Mouse (Mus musculus) hindbrain, embryonic 16.5 days (tissue): ENCODE measurements around the gene Enc1. TPM values are rescaled to one million over a fixed set of nuclear protein-coding genes. Genes with fewer than 3 reads are reported as not detected.
"Not testable (repeated sequence)": the region's sequence is repeated elsewhere in the genome, so short reads cannot be mapped to it uniquely, and the experiment has no call there.

Experiments
- ATAC-seq: fragments of 200-750 bp; cut with Nextera tagmentation; 2 replicates; pipeline ENCODE4 v1.8.0; 2017; ENCODE audit warnings: moderate TSS enrichment, moderate library complexity
- H3K27ac ChIP-seq: fragments of 300-500 bp; sonication (generic); 2 replicates; pipeline ENCODE4 v1.5.1; 2014; ENCODE audit warnings: low read depth, mild to moderate bottlenecking, control low read depth, low read length, moderate library complexity
- H3K27me3 ChIP-seq: fragments of 300-500 bp; sonication (generic); replicated peaks from 2 replicates; pipeline ENCODE4 v1.6.1; 2014; ENCODE audit warnings: low read length; ENCODE audit not compliant: control insufficient read depth, insufficient read depth
- H3K36me3 ChIP-seq: fragments of 300-500 bp; sonication (generic); 2 replicates; pipeline ENCODE4 v1.6.1; 2014; ENCODE audit warnings: mild to moderate bottlenecking, low read length, moderate library complexity, mixed read lengths; ENCODE audit not compliant: control insufficient read depth, insufficient read depth
- H3K4me1 ChIP-seq: fragments of 300-500 bp; sonication (generic); 2 replicates; pipeline ENCODE4 v1.6.1; 2014; ENCODE audit warnings: low read depth, low read length; ENCODE audit not compliant: control insufficient read depth, insufficient read depth
- H3K4me2 ChIP-seq: fragments of 300-500 bp; sonication (generic); 2 replicates; pipeline ENCODE4 v1.6.1; 2014; ENCODE audit warnings: mild to moderate bottlenecking, low read length, control low read depth, moderate library complexity
- H3K4me3 ChIP-seq: fragments of 300-500 bp; sonication (generic); 2 replicates; pipeline ENCODE4 v1.5.1; 2014; ENCODE audit warnings: mild to moderate bottlenecking, low read length, control low read depth, moderate library complexity
- H3K9ac ChIP-seq: fragments of 300-500 bp; sonication (generic); 2 replicates; pipeline ENCODE4 v1.6.1; 2014; ENCODE audit warnings: low read depth, mild to moderate bottlenecking, control low read depth, low read length, moderate library complexity
- H3K9me3 ChIP-seq: fragments of 300-500 bp; sonication (generic); 2 replicates; pipeline ENCODE4 v1.6.1; 2014; ENCODE audit warnings: mild to moderate bottlenecking, low read length, moderate library complexity; ENCODE audit not compliant: control insufficient read depth
- WGBS: fragments of 180-500 bp; shearing (Covaris S2); extraction: QIAGEN DNeasy Blood & Tissue Kit; methylation state at CpG from one replicate; pipeline ENCODE4 v1.1.7; 2014; 5-methylcytosine and 5-hydroxymethylcytosine counted together
- polyA plus RNA-seq: library from polyadenylated mRNA; unstranded; fragments of >200 nt; fragmentation: Nextera tagmentation; extraction: Ambion mirVana; gene quantifications from 2 replicates; pipeline ENCODE4 v1.2.1, GENCODE M21; 2015

The Enc1 gene
- polyA plus RNA-seq, 1 experiment from 2014 or later: 66.3 TPM

DNA sequence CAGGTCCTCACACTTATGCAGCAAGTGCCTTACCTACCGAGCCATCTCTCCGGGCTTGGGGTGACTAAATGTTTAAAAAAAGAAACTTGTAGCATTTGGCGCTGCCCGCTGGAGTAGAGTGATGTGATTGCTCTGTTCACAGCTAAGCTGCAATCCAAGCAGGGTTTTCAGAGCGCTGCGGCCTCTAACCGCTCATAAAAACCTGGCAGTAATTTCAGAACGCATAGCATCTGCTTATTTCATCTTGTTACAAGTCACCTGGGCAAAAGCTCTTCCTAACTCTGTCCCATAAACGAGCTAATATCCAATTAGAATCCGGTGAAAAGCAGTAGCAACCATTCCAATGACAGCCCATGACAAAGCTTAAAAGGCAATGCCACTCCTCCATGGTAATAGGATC, 21.8 kb downstream of the Enc1 start:
- 65% methylated on average over 10 of the region's 10 CpGs for WGBS
- 0 out of 2 replicates have a peak, but pooled peaks have one; percentile 51 for ATAC-seq
- H3K4me2 ChIP-seq: no peak overlapping the region

DNA sequence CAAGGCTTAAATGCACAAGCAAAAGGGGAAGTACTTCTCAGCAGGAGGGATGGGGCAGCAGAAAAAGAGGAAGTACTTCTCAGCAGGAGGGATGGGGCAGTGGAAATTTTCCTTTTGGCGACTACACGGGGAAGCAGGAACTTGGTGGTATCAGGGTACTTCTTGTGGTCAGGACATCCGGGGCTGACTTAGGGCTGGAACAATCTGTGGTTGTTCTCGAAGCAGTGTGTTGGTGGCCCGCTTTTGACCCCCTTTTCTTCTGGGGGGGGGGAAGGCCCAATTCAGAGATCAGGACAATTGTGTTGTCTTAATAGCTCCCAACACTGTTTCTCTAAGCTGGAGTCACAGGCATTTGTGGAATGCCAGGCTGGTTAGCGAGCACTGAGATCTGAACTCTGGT, 24.6 kb downstream of the Enc1 start:
- H3K4me1 ChIP-seq, H3K9ac ChIP-seq, H3K27me3 ChIP-seq, H3K4me3 ChIP-seq, ATAC-seq, H3K27ac ChIP-seq, H3K9me3 ChIP-seq, H3K4me2 ChIP-seq, H3K36me3 ChIP-seq: not testable (repeated sequence)
- WGBS: 87% methylated on average over 6 of the region's 6 CpGs

More for the DNA sequence above, 21.8 kb downstream of the Enc1 start:
- no peaks in the 10 kb centered on the region for H3K36me3 ChIP-seq
- H3K4me1 ChIP-seq: no peaks in the 10 kb centered on the region; the same call in 1 of the 2 replicates
- no peak overlapping the region for H3K27ac ChIP-seq
- no peaks in the 10 kb centered on the region for H3K27me3 ChIP-seq
- no peak overlapping the region for H3K9ac ChIP-seq
- H3K9me3 ChIP-seq: no peaks in the 10 kb centered on the region
- H3K4me3 ChIP-seq: no peak overlapping the region

DNA sequence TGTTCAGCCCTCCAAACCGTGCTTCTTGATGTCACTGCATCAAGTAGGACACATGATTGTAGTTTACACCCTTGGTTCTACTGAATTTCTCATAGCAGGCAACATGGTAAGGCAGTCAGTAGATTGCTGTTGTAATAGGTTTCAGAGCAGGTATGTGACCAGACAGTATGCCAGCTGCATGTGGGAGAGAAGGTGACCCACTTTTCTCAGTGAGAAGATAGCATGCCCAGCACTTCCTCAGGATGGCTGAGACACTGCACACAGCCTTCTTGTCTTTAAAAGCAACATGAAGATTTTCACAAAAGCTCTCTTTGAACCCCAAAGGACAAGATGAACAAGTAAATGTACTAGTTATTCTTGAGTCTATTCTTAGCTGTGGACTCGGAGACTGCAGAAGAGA, 29.8 kb downstream of the Enc1 start:
- ATAC-seq: no peak
- Histone ChIP-seq H3K4me3 (no peak overlapping the region), H3K4me2 (no peak overlapping the region), H3K9ac (no peak overlapping the region), H3K27me3 (no peaks in the 10 kb centered on the region), H3K27ac (no peak overlapping the region), H3K9me3 (no peaks in the 10 kb centered on the region), H3K4me1 (no peaks in the 10 kb centered on the region), H3K36me3 (no peaks in the 10 kb centered on the region)
- 87% methylated on average over 2 of the region's 2 CpGs for WGBS

DNA sequence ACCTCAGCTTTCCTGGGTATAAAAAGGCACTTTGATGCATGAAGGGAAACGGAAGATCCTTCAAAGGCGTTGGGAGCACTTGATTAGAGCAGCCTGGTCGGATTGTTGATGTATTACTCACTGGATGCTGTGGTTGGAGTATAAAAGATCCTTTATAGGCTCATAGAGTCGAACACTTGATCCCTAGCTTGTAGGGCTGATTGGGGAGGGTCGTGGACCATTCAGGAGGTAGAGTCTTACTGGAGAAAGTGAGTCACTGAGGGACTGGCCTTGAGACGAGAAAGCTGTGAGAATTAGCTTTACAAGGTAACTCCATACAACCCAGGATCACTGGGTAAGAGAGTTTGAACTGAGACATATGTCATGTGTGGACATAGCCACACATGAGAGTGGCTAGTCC, 30.7 kb downstream of the Enc1 start:
- H3K27ac ChIP-seq: no peak overlapping the region
- no peaks in the 10 kb centered on the region for H3K36me3 ChIP-seq
- no peak overlapping the region for H3K9ac ChIP-seq
- H3K4me1 ChIP-seq: no peaks in the 10 kb centered on the region
- H3K4me2 ChIP-seq: no peak overlapping the region
- no peaks in the 10 kb centered on the region for H3K9me3 ChIP-seq
- no peaks in the 10 kb centered on the region for H3K27me3 ChIP-seq
- no peak for ATAC-seq
- whole genome bisulfite sequencing: 77% methylated on average over 6 of the region's 6 CpGs
- no peak overlapping the region for H3K4me3 ChIP-seq

DNA sequence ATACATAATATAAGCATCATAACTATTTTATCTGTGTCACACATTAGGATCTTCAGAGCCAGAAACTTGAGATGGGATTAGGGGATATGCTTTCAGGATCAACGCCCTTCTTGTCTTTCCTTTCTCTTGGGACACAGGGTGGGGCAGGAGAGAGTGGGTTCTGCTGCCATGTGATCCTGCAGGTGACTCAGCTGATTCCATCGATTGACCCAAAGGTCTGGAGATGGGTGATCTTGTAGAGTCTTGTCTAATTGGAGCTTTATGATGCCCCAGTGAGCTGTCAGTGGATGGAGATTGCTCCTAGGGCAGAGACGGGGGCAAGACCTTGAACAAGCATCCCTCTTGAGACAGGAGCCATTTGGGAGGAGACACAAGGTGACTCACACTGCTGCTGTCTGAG, 33.9 kb downstream of the Enc1 start:
- WGBS: 84% methylated on average over 3 of the region's 3 CpGs
- Histone ChIP-seq H3K36me3 (no peaks in the 10 kb centered on the region), H3K27me3 (no peaks in the 10 kb centered on the region), H3K4me2 (no peak overlapping the region), H3K4me3 (no peak overlapping the region), H3K27ac (no peak overlapping the region), H3K4me1 (no peaks in the 10 kb centered on the region), H3K9ac (no peak overlapping the region), H3K9me3 (no peaks in the 10 kb centered on the region)
- no peak for ATAC-seq

DNA sequence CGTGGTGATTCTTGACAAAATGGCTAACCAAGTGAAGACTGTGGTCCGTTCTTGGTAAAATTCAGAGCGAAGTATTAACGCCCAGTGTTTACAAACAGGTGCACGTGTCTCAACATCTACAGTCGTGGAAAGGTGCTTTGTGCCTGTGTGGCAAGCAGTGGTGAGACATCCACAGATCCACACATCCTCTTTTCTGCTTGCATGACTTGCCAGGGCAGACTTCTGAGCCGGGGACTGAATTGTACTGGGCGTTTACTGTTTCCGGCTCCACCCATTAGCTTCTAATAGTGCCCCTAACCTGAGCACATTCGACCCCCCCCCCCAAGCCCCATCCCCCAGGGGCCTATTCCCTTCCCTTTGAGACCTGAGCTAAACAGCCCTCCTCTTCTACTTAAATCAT, 34.6 kb downstream of the Enc1 start:
- WGBS: 89% methylated on average over 10 of the region's 10 CpGs
- H3K4me3 ChIP-seq: no peak overlapping the region
- no peaks in the 10 kb centered on the region for H3K9me3 ChIP-seq
- H3K4me1 ChIP-seq: no peaks in the 10 kb centered on the region
- no peaks in the 10 kb centered on the region for H3K27me3 ChIP-seq
- H3K27ac ChIP-seq: no peak overlapping the region
- no peaks in the 10 kb centered on the region for H3K36me3 ChIP-seq
- no peak overlapping the region for H3K9ac ChIP-seq
- H3K4me2 ChIP-seq: no peak overlapping the region
- ATAC-seq: no peak

DNA sequence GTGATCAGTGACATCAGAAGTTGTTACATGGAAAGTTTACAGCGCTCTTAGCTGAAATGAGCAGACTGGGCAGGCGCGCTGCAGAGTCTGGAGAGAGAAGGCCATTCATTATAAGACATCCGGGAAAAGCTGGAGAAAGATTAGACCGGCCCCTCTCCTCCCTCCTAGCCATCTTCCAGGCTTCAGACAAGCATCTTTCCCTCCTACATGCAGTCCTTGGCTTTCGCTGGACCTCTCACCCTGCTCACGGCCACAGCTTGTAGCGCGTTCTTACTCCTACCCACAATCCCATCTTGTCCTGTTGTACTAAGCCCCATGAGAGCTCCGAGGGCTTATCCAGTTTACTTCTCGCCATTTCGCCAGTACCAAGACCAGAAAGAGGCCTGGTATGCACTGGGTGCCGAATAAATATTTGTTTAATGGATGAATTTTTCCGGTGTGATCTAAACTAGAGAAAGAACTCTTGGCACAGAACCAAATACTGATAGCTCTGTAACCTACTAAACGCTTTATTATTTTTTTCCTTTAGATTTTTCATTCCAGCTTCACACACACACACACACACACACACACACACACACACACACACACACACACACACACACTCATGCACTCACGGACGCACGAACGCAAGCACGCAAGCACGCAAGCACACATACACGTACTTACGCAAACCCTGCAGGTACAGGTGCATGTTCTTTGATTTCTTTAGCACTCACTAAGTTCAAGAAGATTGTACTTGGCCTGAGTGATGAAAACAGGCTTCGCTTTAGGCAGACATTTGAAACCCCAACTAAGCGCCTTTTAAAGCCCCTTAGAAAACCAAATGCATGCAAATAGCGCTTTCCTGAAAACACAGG, 41.4 kb downstream of the Enc1 start:
- WGBS: 20% methylated on average over 26 of the region's 26 CpGs
- H3K27me3 ChIP-seq: no peaks in the 10 kb centered on the region
- H3K4me2 ChIP-seq: peak overlapping the region; percentile 52
- H3K4me3 ChIP-seq: peak overlapping the region; percentile 24
- peaks cover 10% of the 10 kb centered on the region for H3K4me1 ChIP-seq
- no peak overlapping the region for H3K27ac ChIP-seq
- H3K9me3 ChIP-seq: no peaks in the 10 kb centered on the region
- H3K9ac ChIP-seq: no peak overlapping the region
- ATAC-seq: peak; percentile 42; the same call in 1 of the 2 replicates
- H3K36me3 ChIP-seq: no peaks in the 10 kb centered on the region

DNA sequence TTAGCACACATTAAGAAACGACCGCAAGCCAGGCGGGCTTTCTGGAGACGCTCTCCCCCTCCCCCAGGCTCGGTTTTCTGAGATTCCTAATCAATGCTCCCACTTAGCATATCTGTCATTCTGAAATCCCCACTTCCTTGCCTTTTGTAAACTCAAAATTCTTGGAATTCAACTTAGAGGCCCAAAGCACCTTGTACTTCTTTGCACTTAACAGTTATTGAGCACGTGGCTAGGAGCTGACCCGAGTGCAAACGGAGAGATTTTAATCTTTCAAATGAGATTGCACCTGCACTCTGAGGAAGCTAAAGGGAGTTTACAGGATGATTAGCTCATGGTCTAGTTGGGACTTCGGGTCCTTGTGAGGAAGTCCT, 42.0 kb downstream of the Enc1 start:
- Histone ChIP-seq H3K36me3 (no peaks in the 10 kb centered on the region), H3K27me3 (no peaks in the 10 kb centered on the region), H3K4me2 (no peak overlapping the region; the same call in 1 of the 2 replicates), H3K9ac (no peak overlapping the region), H3K9me3 (no peaks in the 10 kb centered on the region), H3K27ac (no peak overlapping the region), H3K4me3 (no peak overlapping the region), H3K4me1 (peaks cover 10% of the 10 kb centered on the region)
- ATAC-seq: no peak
- 19% methylated on average over 9 of the region's 9 CpGs for WGBS

DNA sequence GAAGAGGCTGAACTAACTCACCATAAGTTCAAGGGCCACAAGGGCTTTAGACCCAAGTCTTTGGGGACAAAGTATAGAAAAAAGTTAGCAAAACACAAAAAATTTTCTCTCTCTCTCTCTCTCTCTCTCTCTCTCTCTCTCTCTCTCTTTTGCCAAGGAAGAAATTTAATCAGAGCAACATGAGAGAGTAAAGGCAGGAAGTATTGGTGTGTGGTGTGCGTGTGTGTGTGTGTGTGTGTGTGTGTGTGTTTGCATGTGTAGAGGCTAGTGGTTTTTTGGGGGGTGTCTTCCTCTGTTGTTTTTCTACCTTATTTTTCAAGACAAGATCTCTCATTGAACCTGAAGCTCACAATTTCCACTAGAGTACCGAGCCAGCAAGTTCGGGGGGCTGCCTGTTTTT, 46.1 kb downstream of the Enc1 start:
- no peaks in the 10 kb centered on the region for H3K36me3 ChIP-seq
- no peaks in the 10 kb centered on the region for H3K27me3 ChIP-seq
- no peak overlapping the region for H3K27ac ChIP-seq
- no peak overlapping the region for H3K9ac ChIP-seq
- H3K9me3 ChIP-seq: no peaks in the 10 kb centered on the region
- no peak overlapping the region for H3K4me2 ChIP-seq
- H3K4me1 ChIP-seq: peaks cover 11% of the 10 kb centered on the region
- no peak for ATAC-seq
- H3K4me3 ChIP-seq: no peak overlapping the region
- WGBS: 91% methylated on average over 3 of the region's 3 CpGs
